Mouse (Mus musculus): ENCODE measurements around the gene Alpk1. TPM values are rescaled to one million over a fixed set of nuclear protein-coding genes. Genes with fewer than 3 reads are reported as not detected.
"Not testable (repeated sequence)": the region's sequence is repeated elsewhere in the genome, so short reads cannot be mapped to it uniquely, and the experiment has no call there.

The Alpk1 gene
- total RNA-seq, 1 experiment from 2014 or later, result 8.7 TPM

DNA sequence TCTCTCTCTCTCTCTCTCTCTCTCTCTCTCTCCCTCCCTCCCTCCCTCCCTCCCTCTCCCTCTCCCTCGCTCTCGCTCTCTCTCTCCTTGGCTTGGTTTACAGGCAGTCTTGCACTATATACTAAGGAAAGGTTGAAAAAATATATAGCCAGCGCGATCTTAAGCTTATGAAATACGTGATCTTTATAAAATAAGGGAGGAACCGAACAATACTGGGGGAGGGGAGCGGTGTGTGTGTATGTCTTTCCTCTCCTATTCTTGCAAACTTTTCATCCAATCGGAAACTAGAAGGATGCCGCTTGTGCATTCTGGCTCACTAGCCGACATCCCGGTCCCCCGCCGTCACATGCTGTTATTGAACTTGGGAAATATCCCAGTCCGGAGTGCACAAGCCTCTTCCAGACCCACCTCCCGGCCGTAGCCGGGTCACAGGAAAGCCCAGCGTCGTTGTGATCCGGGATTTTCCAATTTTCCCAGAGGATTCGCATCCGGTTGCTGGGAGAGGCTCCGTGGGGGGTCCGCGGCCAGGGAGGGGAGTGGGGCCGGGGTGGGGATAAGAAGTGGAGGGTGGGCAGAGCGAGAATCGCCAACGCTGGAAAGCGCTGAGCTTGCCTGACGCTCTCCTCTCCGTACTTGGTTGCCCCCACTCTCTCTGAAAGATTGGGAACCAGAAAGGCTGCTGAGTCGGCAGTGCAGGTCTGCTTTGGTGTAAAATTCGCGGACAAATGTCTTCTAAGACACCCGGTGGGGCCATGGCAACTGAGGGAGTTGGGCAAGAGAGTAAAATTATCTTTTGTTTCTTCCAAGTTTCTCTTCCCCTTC, 10.1 kb upstream of the Alpk1 start:
- peak; percentile 62 for DNase-seq

DNA sequence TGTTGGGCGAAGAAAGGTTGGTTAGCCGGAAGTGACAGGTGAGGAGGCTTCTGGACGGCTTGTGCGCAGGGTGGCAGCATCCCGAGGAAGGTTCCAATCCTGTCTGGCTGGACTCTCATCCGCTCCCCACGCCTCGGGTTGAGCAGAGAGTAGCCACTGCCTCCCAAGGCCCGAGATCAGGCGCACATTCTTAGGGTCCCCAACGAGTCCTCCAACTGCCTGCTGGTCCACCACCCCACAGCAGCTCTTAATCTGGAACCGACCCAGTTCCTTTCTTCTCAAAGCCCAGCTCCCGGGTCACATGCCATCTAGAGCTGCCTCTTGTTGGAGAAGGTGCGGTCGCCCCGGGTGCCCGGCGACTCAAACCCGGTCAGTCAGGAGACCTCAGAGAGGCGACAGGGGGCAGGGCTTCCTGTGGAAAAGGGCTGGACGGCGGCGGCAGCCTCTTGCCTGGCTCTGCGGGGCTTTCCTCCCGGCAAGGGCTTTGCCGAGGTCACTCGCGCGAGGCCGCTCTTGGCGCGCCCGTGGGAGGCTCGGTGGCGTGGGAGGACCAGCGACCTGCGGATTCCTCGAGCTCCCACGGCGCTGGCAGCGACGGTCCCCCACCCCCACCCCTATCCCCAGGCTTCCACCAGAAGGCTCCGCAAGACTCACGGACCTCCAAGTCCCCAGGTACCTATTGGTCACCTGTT, 9.3 kb upstream of the Alpk1 start, which contains the start of gene Tifa:
Gene Tifa (plus strand): TSS at position 306 of the 692 bp plus-strand sequence.
- DNase-seq, result peak; percentile 81

DNA sequence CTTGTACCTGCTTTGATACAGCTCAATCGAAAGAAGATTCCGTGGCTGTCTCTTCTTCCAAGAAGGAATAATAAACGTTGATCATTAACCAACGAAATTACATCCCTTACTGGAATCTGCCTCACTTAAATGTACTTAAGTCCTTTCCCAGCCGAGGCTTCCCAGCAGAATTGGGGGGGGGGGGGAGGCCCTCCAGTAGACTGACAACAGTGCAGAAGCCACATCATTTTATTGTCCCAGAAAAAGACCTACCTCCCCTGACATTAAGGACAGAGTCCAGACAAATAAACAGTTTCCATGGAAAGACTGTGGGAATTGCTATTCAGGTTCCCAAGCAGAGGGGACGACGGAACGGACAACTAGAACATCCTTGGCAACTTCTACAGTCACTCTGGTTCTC, 8.6 kb upstream of the Alpk1 start:
- DNase-seq, result no peak

DNA sequence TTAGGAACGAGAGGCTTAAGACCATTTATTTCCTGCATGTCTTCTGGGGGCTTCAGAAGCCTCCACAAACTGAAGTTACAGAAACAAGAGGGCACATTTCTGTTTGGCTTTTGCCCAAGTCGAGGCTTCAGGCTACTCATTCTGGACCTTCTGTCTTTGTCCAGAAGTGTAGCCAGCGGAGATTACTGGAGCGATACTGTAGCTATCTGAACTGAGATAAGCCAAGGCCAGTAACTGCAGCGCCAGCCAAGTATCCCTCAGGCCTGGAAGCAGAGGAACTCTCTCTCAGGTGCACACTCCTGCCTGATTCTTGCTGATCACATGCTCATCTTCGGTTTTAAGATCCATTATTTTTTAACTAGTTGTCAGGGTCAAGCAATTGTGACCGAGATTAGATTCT, 7.7 kb upstream of the Alpk1 start:
- DNase-seq, result peak; percentile 13

DNA sequence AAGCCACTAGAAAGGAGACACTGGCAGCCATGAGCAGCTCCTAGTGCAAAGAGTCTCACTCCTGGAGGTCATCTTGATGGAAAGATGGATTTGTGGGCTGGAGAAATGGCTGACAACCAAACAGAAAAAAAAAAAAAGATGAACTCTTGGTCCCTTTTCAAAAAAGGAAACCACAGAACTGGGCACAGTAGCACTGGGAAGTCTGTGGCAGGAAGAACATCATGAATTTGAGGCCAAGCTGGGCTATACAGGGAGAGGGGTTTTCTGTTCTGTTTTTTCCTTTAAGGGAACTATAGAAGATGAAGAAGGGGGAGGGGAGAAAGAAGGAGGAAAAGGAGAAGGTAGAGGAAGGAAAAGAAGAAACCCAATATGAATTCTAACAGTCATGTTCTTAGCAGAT, 6.7 kb upstream of the Alpk1 start:
- no peak for DNase-seq

DNA sequence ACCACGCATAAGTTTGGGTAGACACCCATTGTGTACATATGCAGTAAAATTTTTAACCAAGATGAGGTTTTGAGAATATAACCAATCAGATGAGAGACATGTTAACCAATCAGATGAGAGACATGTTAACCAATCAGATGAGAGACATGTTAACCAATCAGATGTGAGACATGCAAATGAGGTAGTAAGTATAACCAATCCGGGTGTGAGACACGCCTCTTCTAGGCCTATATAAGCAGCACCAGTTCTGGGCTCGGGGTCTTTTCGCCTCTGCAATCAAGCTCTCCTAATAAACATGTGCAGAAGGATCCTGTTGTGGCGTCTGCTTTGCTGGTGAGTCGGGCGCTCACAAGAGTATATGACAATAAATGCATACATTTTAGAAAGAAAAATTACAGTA, 3.4 kb upstream of the Alpk1 start:
- not testable (repeated sequence) for DNase-seq

DNA sequence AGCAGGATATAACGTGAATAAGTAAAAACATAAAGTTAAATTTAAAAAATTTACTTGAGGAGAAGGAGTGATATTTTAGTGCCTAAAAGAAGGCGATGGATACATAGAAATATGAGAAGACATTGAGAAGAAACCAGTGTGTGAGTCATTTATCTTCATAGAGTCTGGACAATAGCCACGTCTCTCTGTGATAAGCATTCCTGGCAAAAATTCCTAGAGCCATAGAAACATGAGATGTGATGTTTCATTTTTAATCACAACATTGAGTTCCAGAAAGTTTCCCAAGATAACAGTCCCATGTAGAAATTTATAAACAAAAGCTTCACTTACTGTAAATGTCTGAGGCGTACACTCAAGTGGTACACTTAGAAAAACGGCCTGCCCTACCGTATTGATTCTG, 2.6 kb upstream of the Alpk1 start:
- no peak for DNase-seq

DNA sequence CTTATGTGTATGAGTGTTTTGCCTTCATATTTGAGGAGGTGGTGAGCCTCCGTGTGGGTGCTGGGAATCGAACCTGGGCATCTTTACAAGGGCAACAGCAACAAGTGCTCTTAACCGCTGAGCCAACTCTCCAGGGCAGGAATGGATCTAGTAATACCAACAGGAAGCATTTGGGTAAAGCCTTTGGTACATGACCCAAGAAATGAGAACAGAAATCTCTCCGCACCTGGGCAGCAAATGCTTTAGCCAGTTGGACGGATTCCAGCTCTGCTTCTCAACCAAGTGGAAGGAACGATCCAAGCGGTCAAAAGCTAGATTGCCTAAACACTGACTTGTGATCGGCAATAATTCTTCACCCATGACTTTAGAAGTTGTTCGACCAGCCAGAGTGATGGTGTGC, 594 bp upstream of the Alpk1 start:
- DNase-seq, result peak; percentile 22

DNA sequence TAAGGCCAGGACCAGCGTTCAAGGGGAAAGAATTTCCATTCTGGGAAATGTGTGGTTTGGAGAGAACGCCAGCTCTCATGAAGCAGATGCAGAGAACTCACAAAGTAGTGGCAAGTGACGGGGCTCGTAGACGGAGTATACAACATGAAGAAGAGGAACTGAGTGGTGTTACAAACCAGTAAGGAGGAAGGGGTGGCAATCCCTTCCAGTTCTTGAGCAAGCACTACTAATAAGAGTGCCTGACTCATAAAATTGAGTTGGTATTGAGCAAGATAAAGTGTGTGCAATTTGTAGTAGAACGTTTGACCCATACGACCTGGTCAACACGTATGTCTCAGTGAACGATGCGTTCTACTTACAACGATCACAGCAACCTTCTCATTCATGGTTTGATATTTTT, 11.2 kb downstream of the Alpk1 start:
- DNase-seq, result no peak

DNA sequence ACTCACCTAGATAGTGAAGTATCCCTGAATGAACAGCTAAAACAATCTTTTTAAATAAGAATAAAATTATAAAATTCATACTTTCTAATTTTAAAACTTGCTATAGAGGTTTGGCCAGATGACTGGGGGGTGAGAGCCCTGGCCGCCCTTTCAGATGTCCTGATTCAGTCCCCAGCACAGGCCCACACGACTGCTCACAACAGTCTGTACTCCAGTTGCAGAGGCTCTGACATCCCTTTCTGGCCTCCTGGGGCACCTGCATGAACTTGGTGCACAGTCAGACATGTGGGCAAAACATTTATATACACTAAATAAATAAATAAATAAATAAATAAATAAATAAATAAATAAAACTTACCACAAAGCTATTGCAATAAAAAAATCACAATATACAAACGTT, 14.4 kb downstream of the Alpk1 start:
- DNase-seq, result no peak

DNA sequence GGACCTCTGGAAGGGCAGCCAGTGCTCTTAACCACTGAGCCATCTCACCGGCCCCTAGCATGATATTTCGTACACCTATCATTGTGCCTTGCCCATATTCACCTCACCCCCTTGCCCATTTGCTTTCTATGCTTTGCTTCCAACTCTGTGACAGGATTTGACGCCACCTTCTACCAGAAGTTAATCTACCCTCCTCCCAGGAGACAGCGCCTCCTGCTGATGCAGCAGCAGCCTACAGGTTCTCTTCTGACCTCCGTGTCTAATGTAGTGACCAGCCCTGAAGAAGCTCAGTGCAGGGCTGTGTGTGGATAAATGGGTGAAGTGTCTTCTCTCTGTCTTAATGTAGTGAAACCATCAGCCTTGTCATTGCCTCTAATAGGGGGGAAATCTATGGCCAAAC, 15.8 kb downstream of the Alpk1 start:
- peak; percentile 38 for DNase-seq

DNA sequence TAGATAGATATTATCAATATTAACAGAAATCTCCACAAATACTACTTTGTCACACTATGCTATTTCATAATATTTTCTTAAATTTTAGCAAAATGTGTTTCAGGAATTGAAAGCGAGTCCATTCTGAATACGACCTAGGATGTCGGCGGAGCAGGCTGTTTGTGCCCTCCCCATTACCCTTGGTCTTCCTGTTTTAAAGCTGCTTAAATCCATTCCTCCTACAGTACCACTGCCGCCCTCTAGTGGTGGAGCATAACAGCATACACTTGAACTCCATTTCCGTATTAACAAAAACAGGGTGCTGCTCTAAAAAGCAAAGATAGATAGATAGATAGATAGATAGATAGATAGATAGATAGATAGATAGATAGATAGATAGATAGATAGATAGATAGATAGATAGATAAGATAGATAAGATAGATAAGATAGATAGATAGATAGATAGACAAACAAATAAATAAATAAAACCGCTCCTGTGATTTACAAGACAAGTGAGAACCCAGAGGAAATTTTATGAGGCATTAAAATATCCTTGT, 17.2 kb downstream of the Alpk1 start:
- DNase-seq, result peak; percentile 88

DNA sequence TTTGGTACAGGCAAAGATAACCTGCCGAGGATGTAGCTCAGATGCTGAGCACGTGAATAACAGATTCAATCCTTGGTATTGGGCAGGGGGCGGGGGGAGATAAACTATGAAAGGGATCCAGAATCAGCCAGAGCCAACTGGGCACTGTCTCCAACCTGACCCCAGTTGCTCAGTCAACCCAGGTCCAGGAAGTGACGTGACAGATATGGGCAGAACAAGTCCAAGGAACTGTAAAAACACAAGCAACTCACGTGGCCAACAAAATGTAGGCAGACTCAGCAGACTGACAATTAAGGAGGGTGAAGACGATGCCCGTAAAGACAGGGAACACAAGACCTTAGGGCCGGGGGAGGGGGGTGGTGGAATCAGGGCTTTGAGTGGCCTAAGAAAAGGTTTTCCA, 17.9 kb downstream of the Alpk1 start:
- DNase-seq, result no peak

DNA sequence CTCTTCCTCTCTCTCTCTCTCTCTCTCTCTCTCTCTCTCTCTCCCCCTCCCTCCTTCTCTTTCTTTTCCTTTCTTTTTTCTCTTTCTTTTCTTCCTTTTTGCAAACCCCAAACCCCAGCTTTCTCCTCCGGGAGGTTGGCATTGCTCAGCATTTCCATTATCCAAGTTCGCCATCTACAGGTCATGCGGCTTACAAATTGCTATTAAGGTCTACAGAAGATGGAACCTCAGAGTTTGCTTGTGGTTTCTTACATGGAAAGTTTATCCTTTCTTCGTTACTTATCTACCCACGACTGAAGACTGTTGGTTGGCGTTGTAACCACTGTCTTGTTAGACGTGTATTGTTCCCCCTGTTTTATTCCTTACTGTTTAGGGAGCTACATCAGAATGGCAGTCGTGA, 21.1 kb downstream of the Alpk1 start:
- peak; percentile 58 for DNase-seq

DNA sequence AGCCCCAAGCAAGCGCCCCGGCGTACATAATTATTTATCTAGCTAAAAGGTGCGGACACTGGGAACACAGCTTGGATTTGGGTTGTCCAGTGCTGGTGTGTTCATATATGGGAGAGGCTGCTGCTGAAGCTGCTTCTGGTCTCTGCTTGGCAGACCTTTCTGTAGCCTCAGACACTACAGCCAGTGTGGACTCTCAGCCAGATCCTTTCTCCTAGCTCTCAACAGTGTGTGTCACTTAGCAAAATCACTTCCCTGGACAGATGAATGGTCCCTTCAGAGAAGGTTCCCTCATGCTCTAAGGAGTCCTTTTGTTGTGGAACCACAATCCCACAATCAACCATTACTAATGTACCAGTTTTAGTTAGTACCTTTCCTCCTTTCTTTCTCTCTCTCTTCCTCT, 21.5 kb downstream of the Alpk1 start:
- no peak for DNase-seq

DNA sequence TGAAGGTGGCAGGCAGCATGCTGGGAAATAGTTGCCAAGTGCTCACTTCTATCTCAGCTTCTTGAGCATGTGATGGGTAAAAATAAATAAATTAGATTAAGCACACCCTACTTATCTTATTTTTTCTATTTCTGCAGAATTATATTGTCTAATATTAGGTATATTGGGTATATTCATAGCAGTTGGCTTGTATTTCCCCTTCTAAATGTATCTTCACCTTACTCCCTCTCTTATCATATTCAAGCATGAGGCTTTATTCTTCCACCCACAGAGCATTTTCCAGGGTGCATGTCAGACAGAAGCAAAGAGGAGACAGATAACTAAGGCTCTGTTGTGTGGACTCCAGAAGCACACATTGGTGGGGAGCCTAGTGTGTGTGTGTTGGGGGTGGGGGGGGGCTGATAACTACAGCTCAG, 22.4 kb downstream of the Alpk1 start:
- DNase-seq, result no peak

DNA sequence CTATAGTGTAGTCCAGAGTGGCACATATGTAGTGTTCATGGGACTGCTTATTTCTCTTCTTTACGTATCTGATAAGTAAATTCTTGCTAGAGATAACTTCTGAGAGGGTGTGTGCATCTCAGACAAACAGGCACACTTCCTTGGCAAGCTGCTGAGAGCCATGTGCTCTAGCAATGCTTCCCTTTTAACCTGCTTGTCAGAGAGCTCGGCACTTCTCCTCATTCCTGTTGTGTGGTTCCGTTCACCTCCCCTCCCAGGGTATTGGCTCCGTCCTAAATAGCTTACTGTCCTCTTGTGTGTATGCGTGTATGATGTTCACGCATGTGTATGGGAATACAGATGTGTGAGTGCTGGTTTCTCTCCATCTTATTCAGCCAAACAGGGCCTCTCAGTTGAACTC, 23.9 kb downstream of the Alpk1 start:
- no peak for DNase-seq

DNA sequence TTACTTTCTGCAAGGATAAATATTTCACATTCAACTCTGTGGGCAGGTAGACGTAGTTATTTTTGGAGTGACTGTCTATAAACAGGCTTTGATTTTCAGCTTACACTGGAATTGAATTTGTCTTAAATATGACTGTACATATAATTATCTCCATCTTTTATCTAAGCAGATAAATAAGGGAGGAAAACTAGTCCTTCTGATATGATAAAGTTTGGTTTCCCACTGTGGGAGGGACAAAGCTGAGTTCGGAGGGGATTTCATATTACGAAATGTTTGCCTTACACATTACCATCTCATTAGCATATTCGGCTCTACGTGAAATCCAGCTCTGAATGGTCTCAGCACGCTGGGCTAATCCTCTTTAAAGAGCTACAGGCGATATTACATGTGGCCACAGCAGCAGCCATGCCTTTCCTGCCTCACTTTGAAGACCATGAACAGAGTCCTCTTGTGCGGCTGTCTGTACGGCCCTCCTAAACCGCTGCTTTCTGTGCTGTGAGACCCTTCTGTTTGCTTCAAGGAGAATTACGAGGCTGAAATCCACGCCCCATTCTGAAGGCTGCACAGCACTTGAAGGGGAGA, 30.3 kb downstream of the Alpk1 start:
- no peak for DNase-seq

DNA sequence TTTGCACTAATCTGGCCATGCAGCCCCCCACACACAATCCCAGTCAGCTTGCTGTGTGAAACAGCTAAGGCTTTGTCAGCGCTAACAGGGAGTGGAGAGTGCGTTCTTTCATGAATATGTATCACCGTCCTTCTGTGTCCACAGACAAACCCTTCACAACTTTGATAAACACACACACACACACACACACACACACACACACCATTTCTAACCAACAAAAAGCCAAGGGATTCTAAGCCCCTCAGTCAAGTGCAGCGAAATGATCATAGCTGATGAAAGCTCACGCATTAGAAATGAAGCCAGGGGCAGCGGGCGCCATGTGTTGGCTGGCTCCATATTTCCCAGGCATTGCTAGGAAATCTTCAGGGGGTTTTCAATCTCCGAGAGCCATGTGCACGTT, 31.1 kb downstream of the Alpk1 start:
- DNase-seq, result no peak

DNA sequence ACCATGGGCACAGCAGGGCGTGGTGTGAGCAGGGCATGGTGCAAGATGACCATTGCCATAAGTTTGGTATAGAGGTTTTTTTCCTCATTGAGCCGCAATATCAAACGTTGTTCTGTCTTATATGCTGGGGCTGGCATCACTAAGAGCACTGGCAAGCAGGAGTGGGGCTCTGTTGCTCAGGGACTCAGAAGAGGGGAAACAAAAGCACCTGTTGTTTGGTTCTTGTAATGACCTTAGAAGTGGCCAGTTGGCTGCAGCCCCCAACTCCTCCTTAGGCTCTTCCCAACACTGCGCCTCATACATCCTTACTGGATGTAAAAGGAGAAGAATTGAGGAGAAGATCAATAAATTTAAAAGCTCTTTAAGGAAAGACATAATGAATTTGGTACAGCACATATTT, 31.7 kb downstream of the Alpk1 start:
- DNase-seq, result no peak

DNA sequence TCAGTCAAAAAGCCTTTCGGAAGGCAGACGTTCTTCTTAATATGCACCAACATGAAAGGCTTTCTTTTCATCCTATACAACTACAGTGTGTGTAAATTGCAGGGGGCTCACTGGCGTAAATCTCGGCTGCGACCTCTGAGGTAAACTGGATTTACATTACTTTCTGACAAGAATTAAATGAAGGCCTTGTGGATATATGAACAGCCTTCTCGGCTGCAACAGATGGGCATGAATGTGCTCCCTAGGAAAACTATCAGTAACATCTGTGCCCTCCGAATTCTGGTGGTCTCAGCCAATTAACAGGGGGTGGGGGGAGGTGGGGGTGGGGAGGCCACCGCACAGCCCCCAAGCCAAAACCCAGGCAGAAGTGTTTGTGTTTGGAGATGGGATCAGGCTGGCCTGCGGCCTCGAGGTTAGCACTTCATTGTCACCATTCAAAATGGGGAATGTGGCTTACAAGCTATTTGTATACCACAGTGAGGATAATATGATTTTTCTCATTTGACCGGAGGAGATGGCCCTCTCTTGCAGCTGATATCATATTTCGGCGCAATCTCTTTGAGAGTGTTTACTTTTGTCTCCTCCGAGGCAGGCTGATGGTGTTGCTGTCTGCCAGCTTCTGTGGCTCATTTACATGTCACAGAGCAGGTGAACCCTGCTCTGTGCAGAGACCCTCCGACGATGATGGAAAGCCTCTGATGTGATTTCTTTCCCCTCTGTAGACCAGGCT, 34.3 kb downstream of the Alpk1 start:
- DNase-seq, result no peak

DNA sequence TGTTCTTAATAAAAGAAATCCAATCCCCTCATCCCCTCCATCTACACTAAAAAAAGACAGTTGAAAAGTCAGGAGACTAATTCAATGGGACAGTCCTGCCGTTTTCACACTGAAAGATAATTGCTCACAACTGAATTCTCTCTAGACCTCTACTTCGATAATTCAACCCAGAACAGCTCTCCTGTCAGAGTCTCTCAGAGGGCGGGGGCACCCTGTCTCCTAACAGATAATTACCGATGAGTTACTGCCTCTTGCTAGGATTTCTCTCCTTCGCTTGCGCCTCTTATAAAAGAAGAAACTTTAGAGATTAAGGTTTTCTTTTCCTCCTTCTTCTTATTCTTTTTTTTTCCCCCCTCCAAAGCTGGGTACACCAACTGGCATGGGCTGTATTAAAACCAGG, 34.8 kb downstream of the Alpk1 start:
- DNase-seq, result no peak

Measured in adrenal gland, postnatal 14 days (tissue).